Mouse (Mus musculus): ENCODE results near the gene Nrxn2. TPM values are rescaled to one million over a fixed set of nuclear protein-coding genes. Genes with fewer than 3 reads are reported as not detected.

The Nrxn2 gene
- polyA plus RNA-seq (2012; rRNA removed), result 33.9 and 37.2 TPM in 2 replicates

GRCm38 (mm10) chr19:6418233-6418879 lies at the start of gene Nrxn2:
Gene Nrxn2, plus strand, starts transcription at chr19:6418731.

GRCm38 (mm10) chr19:6384128-6384527 lies 34.4 kb upstream of the Nrxn2 start, which contains the start of gene Pygm:
Gene Pygm, plus strand, starts transcription at chr19:6384399.

DNA sequence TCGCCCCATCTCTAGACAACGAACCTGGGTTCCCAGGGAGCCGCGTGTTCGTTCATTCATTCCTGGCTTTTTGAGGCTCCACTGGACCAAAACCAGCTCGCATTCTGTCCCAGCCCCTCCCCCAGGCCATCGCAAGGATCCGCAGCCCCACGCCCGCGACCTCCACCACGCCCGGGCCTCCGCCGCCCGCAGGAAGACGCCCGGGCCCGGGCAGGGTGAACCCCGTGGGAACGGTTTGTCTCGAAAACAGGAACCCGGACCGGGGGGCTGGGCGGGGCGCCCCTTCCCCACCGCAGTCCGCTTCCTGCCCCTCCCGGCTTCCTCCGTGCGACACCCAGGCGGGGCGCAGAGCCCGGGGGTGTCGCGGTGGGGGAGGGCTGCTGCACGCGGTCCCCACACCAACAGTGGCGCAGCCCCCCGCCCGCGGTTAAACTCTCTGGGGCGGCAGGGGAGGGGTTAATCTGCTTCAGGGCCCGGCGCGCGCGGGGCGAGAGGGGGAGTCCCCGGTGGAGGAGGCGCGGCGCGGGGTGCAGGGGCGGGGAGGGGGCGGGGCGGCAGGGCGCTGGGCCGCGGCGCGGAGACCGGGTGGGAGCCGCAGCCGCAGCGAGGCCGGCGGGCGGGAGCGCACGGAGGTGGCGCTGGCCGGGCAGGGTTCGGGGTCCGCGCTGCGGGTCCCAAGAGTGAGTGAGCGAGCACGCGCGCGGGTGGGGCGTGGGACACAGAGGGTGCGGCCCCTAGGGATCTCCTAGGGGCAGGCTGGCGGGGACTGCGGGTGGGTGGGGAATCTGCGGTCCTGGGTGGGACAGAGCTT lies 19.0 kb upstream of the Nrxn2 start, which contains the start of gene Rasgrp2:
Gene Rasgrp2 (plus strand): TSS at position 56 of the 811 bp plus-strand sequence.

DNA sequence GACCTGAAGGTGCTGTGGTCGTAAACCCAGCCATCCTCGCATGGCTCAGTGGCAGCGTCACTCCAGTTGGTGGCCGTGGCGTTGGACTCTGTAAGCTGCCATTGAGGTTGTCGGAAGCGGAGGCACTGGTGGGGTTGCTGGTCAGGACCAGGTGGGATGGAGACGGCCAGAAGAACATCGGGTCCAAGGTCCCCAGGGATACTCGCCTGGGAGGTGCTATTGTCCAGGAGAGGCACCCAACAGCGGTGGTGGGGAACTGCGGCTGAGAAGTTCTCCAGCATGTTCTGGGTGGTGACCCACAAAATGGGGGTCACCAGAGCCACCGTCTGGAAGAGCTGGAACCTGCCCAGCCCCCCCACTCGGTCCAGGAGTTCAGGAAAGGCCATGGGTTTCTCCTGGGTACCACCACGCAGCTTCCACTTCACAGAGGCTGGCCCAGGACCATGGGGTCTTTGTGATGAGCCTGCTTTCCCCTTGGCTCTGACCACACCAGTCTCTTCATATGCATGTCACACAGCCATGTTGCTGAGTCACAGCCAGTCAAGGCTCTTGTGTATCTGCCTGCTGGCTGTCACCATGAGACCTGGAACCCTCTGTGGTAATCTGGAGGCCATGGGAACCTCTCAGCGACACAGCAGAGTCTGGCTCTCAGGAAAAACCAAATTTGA lies 124.0 kb downstream of the Nrxn2 start, which contains the start of gene Slc22a12:
Gene Slc22a12 (minus strand): TSS at position 666 of the 668 bp plus-strand sequence.

Other genes starting within 250 kb of the Nrxn2 start
- gene Majin, start 234.3 kb upstream of the Nrxn2 start, polyA plus RNA-seq (2012; rRNA removed), result not detected in 2 replicates
- 0.16 and 1.1 TPM in 2 replicates for gene Gpha2, start 192.4 kb upstream of the Nrxn2 start, polyA plus RNA-seq (2012; rRNA removed)
- gene Ppp2r5b, start 182.9 kb upstream of the Nrxn2 start, polyA plus RNA-seq (2012; rRNA removed), result 35.9 and 56.4 TPM in 2 replicates
- 11.8 and 15.7 TPM in 2 replicates for gene Atg2a, start 177.1 kb upstream of the Nrxn2 start, polyA plus RNA-seq (2012; rRNA removed)
- 143 and 275 TPM in 2 replicates for gene Ehd1, start 142.0 kb upstream of the Nrxn2 start, polyA plus RNA-seq (2012; rRNA removed)
- 6.8 and 8.0 TPM in 2 replicates for gene Cdc42bpg, start 112.3 kb upstream of the Nrxn2 start, polyA plus RNA-seq (2012; rRNA removed)
- gene Men1, start 83.8 kb upstream of the Nrxn2 start, polyA plus RNA-seq (2012; rRNA removed), result 84.2 and 116 TPM in 2 replicates
- gene Map4k2, start 77.6 kb upstream of the Nrxn2 start, polyA plus RNA-seq (2012; rRNA removed), result 52.5 and 65.3 TPM in 2 replicates
- gene Sf1, start 55.0 kb upstream of the Nrxn2 start, polyA plus RNA-seq (2012; rRNA removed), result 223 and 269 TPM in 2 replicates
- 6.3 and 8.2 TPM in 2 replicates for gene Pygm, start 34.3 kb upstream of the Nrxn2 start, polyA plus RNA-seq (2012; rRNA removed)
- 24.6 and 28.9 TPM in 2 replicates for gene Rasgrp2, start 19.4 kb upstream of the Nrxn2 start, polyA plus RNA-seq (2012; rRNA removed)
- 0.05 TPM in 1 of 2 replicates, not detected in the other for gene Slc22a12, start 124.3 kb downstream of the Nrxn2 start, polyA plus RNA-seq (2012; rRNA removed)

Measured in central nervous system, embryonic 11.5 days (tissue).